Mouse (Mus musculus) embryonic facial prominence, embryonic 11.5 days (tissue): ENCODE results near the gene Pmm2. TPM values are rescaled to one million over a fixed set of nuclear protein-coding genes. Genes with fewer than 3 reads are reported as not detected.

Experiments used
- ATAC-seq: fragments of 200-750 bp; cut with Nextera tagmentation; replicated peaks from 2 replicates; pipeline ENCODE4 v1.8.0; 2017; ENCODE audit warnings: low read depth; ENCODE audit not compliant: insufficient number of reproducible peaks, low FRiP score, low TSS enrichment
- DNase-seq: peaks from one replicate; pipeline ENCODE4 v3.0.0-alpha.2; 2015; ENCODE audit warnings: low spot score
- H3K27ac ChIP-seq: fragments of 300-500 bp; sonication (generic); replicated peaks from 2 replicates; pipeline ENCODE4 v1.5.1; 2014; ENCODE audit warnings: mild to moderate bottlenecking, low read depth, low read length, control low read depth
- H3K27me3 ChIP-seq: fragments of 300-500 bp; sonication (generic); 2 replicates; pipeline ENCODE4 v1.6.1; 2014; ENCODE audit warnings: mild to moderate bottlenecking, low read length, moderate library complexity, mixed read lengths; ENCODE audit not compliant: control insufficient read depth, insufficient read depth
- H3K36me3 ChIP-seq: fragments of 300-500 bp; sonication (generic); replicated peaks from 2 replicates; pipeline ENCODE4 v1.6.1; 2014; ENCODE audit warnings: low read depth, mild to moderate bottlenecking, low read length, moderate library complexity, mixed read lengths; ENCODE audit not compliant: control insufficient read depth, insufficient read depth
- H3K4me1 ChIP-seq: fragments of 300-500 bp; sonication (generic); 2 replicates; pipeline ENCODE4 v1.6.1; 2014; ENCODE audit warnings: low read length, mixed read lengths; ENCODE audit not compliant: control insufficient read depth, insufficient read depth
- H3K4me2 ChIP-seq: fragments of 300-500 bp; sonication (generic); 2 replicates; pipeline ENCODE4 v1.6.1; 2014; ENCODE audit warnings: low read depth, mild to moderate bottlenecking, control low read depth, low read length, moderate library complexity
- H3K4me3 ChIP-seq: fragments of 300-500 bp; sonication (generic); 2 replicates; pipeline ENCODE4 v1.5.1; 2014; ENCODE audit warnings: low read depth, low read length, control low read depth
- H3K9ac ChIP-seq: fragments of 300-500 bp; sonication (generic); replicated peaks from 2 replicates; pipeline ENCODE4 v1.6.1; 2014; ENCODE audit warnings: mild to moderate bottlenecking, control low read depth, low read length
- H3K9me3 ChIP-seq: fragments of 300-500 bp; sonication (generic); replicated peaks from 2 replicates; pipeline ENCODE4 v1.6.1; 2016; ENCODE audit warnings: mild to moderate bottlenecking, low read length, inconsistent platforms, mixed read lengths; ENCODE audit not compliant: control insufficient read depth
- WGBS: fragments of 180-500 bp; shearing (Covaris S2); extraction: QIAGEN DNeasy Blood & Tissue Kit; methylation state at CpG from one replicate; pipeline ENCODE4 v1.1.7; 2014; 5-methylcytosine and 5-hydroxymethylcytosine counted together
- microRNA-seq: library from miRNA; unstranded; fragments of <30 nt; microRNA quantifications from one replicate; pipeline ENCODE4, GENCODE M21; 2016; ENCODE audit warnings: borderline number of aligned reads
- polyA plus RNA-seq: library from polyadenylated mRNA; unstranded; fragments of >200 nt; fragmentation: Nextera tagmentation; extraction: Ambion mirVana; gene quantifications from 2 replicates; pipeline ENCODE4 v1.2.1, GENCODE M21; 2014

The Pmm2 gene
- polyA plus RNA-seq, 1 experiment from 2014 or later: 38.7 TPM

GRCm38 (mm10) chr16:8711998-8712397 is 74.5 kb downstream of the Pmm2 start:
- no peaks in the 10 kb centered on the region for H3K9me3 ChIP-seq
- no peak overlapping the region for H3K27ac ChIP-seq
- H3K27me3 ChIP-seq: no peaks in the 10 kb centered on the region
- H3K36me3 ChIP-seq: peaks cover 10% of the 10 kb centered on the region
- ATAC-seq: no peak
- no peak for DNase-seq
- no peak overlapping the region for H3K4me2 ChIP-seq
- no peaks in the 10 kb centered on the region for H3K4me1 ChIP-seq
- WGBS: 91% methylated on average over 9 of the region's 9 CpGs
- no peak overlapping the region for H3K4me3 ChIP-seq
- H3K9ac ChIP-seq: no peak overlapping the region

Small RNA genes lying within 50 kb of the gene (microRNA-seq; reads per million reads assigned to microRNA genes)
- gene Gm22137: not detected

Other genes with a start within 250 kb of the Pmm2 start
- not detected in 2 replicates for gene Tmem114, start 212.5 kb upstream of the Pmm2 start, polyA plus RNA-seq
- 16.4 and 19.2 TPM in 2 replicates for gene Mettl22, start 166.9 kb upstream of the Pmm2 start, polyA plus RNA-seq
- gene Abat, start 124.2 kb upstream of the Pmm2 start, polyA plus RNA-seq: 25.6 and 26.5 TPM in 2 replicates
- 17.8 and 18.9 TPM in 2 replicates for gene Tmem186, start within 50 bp of the Pmm2 start, polyA plus RNA-seq
- 52.1 and 52.6 TPM in 2 replicates for gene Carhsp1, start 34.5 kb downstream of the Pmm2 start, polyA plus RNA-seq
- gene Gm5767, start 43.1 kb downstream of the Pmm2 start, polyA plus RNA-seq: not detected in 2 replicates
- 34.9 and 40.2 TPM in 2 replicates for gene Usp7, start 154.6 kb downstream of the Pmm2 start, polyA plus RNA-seq
- 17.1 and 17.3 TPM in 2 replicates for gene 1810013L24Rik, start 192.4 kb downstream of the Pmm2 start, polyA plus RNA-seq